Comparison of ENCODE assay signal across 8 mouse cellular contexts in the genomic region with DNA sequence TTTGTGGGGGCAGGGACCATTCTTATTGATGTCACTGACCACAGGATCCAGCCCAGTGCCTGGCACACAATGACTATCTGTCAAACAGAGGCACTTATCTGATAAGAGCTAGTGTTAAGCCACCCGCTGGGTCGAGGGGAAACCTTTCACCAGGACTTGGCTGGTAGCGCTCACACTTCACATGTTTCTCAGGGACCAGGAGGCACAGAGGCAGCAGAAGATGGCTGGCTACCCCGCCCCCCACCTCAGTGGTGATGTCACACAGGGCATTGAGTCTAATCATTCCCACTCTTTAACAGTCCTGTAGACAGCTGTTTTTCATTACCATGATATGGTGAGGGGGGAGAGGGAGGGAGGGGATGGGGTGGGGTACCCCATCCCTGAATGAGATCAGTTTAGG. TPM values are rescaled to one million over a fixed set of nuclear protein-coding genes. Genes with fewer than 3 reads are reported as not detected.
DNase-seq lines count a peak whose midpoint lies in the region; ATAC-seq and TF ChIP-seq lines count a peak whose summit lies in the region.

A gene (plus strand): TSS at position 370 of the 400 bp plus-strand sequence.

- H3K27ac ChIP-seq in kidney, postnatal 0 days = no peak within 1 kb of the TSS
- H3K27ac ChIP-seq in hindbrain, embryonic 13.5 days = no peak within 1 kb of the TSS
- H3K27ac ChIP-seq in liver, embryonic 15.5 days (replicated peaks) = no peak within 1 kb of the TSS
- H3K27ac ChIP-seq in stomach, embryonic 15.5 days = no peak within 1 kb of the TSS

- no peaks in the 10 kb centered on the region for H3K36me3 ChIP-seq in kidney, postnatal 0 days (ENCODE audit: insufficient read depth, low read length)
- H3K36me3 ChIP-seq in hindbrain, embryonic 13.5 days = no peaks in the 10 kb centered on the region
- H3K36me3 ChIP-seq in liver, embryonic 15.5 days (replicated peaks) = no peaks in the 10 kb centered on the region
- H3K36me3 ChIP-seq in stomach, embryonic 15.5 days = no peaks in the 10 kb centered on the region

- no peak for TF ChIP-seq CTCF in kidney, postnatal 0 days (IDR thresholded peaks at IDR 0.05; ENCODE audit: low read depth)

- no peak within 1 kb of the TSS for H3K9ac ChIP-seq in kidney, postnatal 0 days (ENCODE audit: low read depth, low read length)
- peak within 1 kb of the TSS; percentile 29; the same call in 1 of the 2 replicates for H3K9ac ChIP-seq in hindbrain, embryonic 13.5 days
- no peak within 1 kb of the TSS for H3K9ac ChIP-seq in liver, embryonic 15.5 days
- H3K9ac ChIP-seq in stomach, embryonic 15.5 days = no peak within 1 kb of the TSS

- DNase-seq in kidney, postnatal 0 days (ENCODE audit: low spot score) = no peak
- DNase-seq in kidney, postnatal 14 days = no peak
- no peak for DNase-seq in adrenal gland, postnatal 14 days
- DNase-seq in forelimb bud, embryonic 11.5 days (ENCODE audit: low read depth, low spot score) = peak; percentile 44
- no peak for DNase-seq in right cerebral cortex, postnatal 14 days

- H3K9me3 ChIP-seq in kidney, postnatal 0 days (replicated peaks; ENCODE audit: low read length) = no peaks in the 10 kb centered on the region
- no peaks in the 10 kb centered on the region for H3K9me3 ChIP-seq in hindbrain, embryonic 13.5 days
- H3K9me3 ChIP-seq in liver, embryonic 15.5 days (replicated peaks) = no peaks in the 10 kb centered on the region
- no peaks in the 10 kb centered on the region for H3K9me3 ChIP-seq in stomach, embryonic 15.5 days

- ATAC-seq in kidney, postnatal 0 days (replicated peaks; ENCODE audit: low FRiP score, low read depth) = no peak
- ATAC-seq in hindbrain, embryonic 13.5 days (ENCODE audit: low FRiP score) = no peak
- ATAC-seq in liver, embryonic 15.5 days (ENCODE audit: insufficient read depth) = no peak
- no peak for ATAC-seq in stomach, embryonic 15.5 days (ENCODE audit: insufficient read depth, low FRiP score, low read depth)

- H3K4me3 ChIP-seq in kidney, postnatal 0 days (replicated peaks; ENCODE audit: low read depth, low read length) = no peak within 1 kb of the TSS
- no peak within 1 kb of the TSS for H3K4me3 ChIP-seq in hindbrain, embryonic 13.5 days
- H3K4me3 ChIP-seq in liver, embryonic 15.5 days (replicated peaks) = no peak within 1 kb of the TSS
- no peak within 1 kb of the TSS for H3K4me3 ChIP-seq in stomach, embryonic 15.5 days (replicated peaks)

- H3K4me2 ChIP-seq in kidney, postnatal 0 days (ENCODE audit: low read length) = no peak within 1 kb of the TSS
- no peak within 1 kb of the TSS for H3K4me2 ChIP-seq in hindbrain, embryonic 13.5 days
- no peak within 1 kb of the TSS for H3K4me2 ChIP-seq in liver, embryonic 15.5 days
- no peak within 1 kb of the TSS for H3K4me2 ChIP-seq in stomach, embryonic 15.5 days

- H3K27me3 ChIP-seq in kidney, postnatal 0 days (ENCODE audit: insufficient read depth, low read length) = no peaks in the 10 kb centered on the region
- H3K27me3 ChIP-seq in hindbrain, embryonic 13.5 days = no peaks in the 10 kb centered on the region
- H3K27me3 ChIP-seq in liver, embryonic 15.5 days = no peaks in the 10 kb centered on the region
- no peaks in the 10 kb centered on the region for H3K27me3 ChIP-seq in stomach, embryonic 15.5 days (replicated peaks)

- H3K4me1 ChIP-seq in kidney, postnatal 0 days (replicated peaks; ENCODE audit: insufficient read depth, low read length) = 0 out of 2 replicates have a peak, but pooled peaks cover 3% of the 10 kb centered on the region
- H3K4me1 ChIP-seq in hindbrain, embryonic 13.5 days (replicated peaks) = peaks cover 8% of the 10 kb centered on the region
- H3K4me1 ChIP-seq in liver, embryonic 15.5 days (replicated peaks) = peaks cover 12% of the 10 kb centered on the region
- H3K4me1 ChIP-seq in stomach, embryonic 15.5 days = peaks cover 3% of the 10 kb centered on the region

- 21% methylated on average over 4 of the region's 4 CpGs for WGBS in kidney, postnatal 0 days
- 13% methylated on average over 4 of the region's 4 CpGs for WGBS in hindbrain, embryonic 13.5 days
- 27% methylated on average over 4 of the region's 4 CpGs for WGBS in liver, embryonic 15.5 days (ENCODE audit: insufficient replicate concordance)
- WGBS in stomach, embryonic 15.5 days = 15% methylated on average over 4 of the region's 4 CpGs

RNA-seq across cellular contexts. Expression of the gene that starts here (rescaled TPM):
- 52.6 and 53.5 TPM in 2 replicates for polyA plus RNA-seq in kidney, postnatal 0 days (2015; fragmentation: Nextera tagmentation; extraction: Ambion mirVana)
- total RNA-seq in adrenal gland, postnatal 14 days (2021) = 244 and 247 TPM in 2 replicates
- 60.2 and 63.8 TPM in 2 replicates for polyA plus RNA-seq in hindbrain, embryonic 13.5 days (2015; fragmentation: Nextera tagmentation; extraction: Ambion mirVana)
- polyA plus RNA-seq in liver, embryonic 15.5 days (2015; fragmentation: Nextera tagmentation; extraction: Ambion mirVana) = 26.2 and 27.7 TPM in 2 replicates
- 50.9 and 51.9 TPM in 2 replicates for polyA plus RNA-seq in stomach, embryonic 15.5 days (2015; fragmentation: Nextera tagmentation; extraction: Ambion mirVana)
